Mouse (Mus musculus): ENCODE measurements at regions not wholly inside any gene's neighbourhood (a gene's known extent, or its start where the extent isn't known, plus 50 kb on each side); places are given as distances from the start of the nearest gene placed in this dataset.

DNA sequence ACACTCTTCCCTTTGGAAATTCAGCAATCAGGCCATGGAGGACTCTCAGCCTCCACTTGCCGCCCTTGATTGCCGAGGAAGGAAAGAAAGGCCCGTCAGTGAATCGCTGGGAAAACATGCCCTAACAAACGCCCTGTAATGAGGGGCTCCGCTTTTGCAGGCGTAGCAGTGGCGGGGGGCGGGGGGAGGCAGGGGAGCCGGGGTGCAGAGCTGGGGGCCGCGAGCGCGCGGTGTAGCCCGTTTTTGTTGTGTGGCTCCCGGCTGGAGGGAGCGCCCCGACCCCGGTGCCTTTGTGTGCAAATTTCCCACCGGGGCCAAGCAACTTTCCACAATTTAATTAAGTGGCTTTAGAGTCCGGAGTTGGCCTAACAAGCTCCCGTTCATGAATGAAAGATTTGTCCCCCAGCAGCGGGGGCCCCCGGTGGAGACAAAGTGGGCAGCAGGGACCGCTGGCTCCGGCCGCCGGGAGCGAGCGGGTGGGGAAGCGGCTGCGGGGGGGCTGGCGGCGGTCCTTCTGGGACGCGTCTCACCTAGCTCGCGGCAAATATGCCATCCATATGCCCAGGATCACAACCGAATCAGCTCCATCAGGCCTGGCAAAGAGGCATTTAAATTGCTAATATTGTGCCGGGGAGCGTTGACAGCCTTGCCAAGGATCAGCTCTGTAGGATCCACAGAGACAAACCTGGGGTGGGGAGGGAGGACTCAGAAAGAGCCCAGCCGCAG is 333.0 kb downstream of the 3100002H09Rik start:
- no peak for TF ChIP-seq CTCF (IDR thresholded peaks at IDR 0.05; ENCODE audit: extremely low read depth, insufficient read depth, low read length)
- no peak for TF ChIP-seq POLR2A (IDR thresholded peaks at IDR 0.05; ENCODE audit: extremely low read depth, insufficient read depth, low read length)

Measured in cortical plate, adult 2 months (tissue).